Mouse (Mus musculus) hindbrain, embryonic 11.5 days (tissue): ENCODE measurements at regions not wholly inside any gene's neighbourhood (a gene's known extent, or its start where the extent isn't known, plus 50 kb on each side); places are given as distances from the start of the nearest gene placed in this dataset.

Experiments used
- ATAC-seq: fragments of 200-750 bp; cut with Nextera tagmentation; 2 replicates; pipeline ENCODE4 v1.8.0; 2017; ENCODE audit warnings: mild to moderate bottlenecking, moderate TSS enrichment, moderate library complexity; ENCODE audit not compliant: low FRiP score
- DNase-seq: peaks from one replicate; pipeline ENCODE4 v3.0.0-alpha.2; 2015; ENCODE audit warnings: low spot score
- H3K27ac ChIP-seq: fragments of 300-500 bp; sonication (generic); 2 replicates; pipeline ENCODE4 v1.5.1; 2014; ENCODE audit warnings: mild to moderate bottlenecking, low read depth, low read length
- H3K27me3 ChIP-seq: fragments of 300-500 bp; sonication (generic); 2 replicates; pipeline ENCODE4 v1.6.1; 2014; ENCODE audit warnings: mild to moderate bottlenecking, low read length, moderate library complexity, mixed read lengths; ENCODE audit not compliant: control insufficient read depth, insufficient read depth
- H3K36me3 ChIP-seq: fragments of 300-500 bp; sonication (generic); 2 replicates; pipeline ENCODE4 v1.6.1; 2014; ENCODE audit warnings: mild to moderate bottlenecking, low read length, moderate library complexity, mixed read lengths; ENCODE audit not compliant: control insufficient read depth, insufficient read depth
- H3K4me1 ChIP-seq: fragments of 300-500 bp; sonication (generic); replicated peaks from 2 replicates; pipeline ENCODE4 v1.6.1; 2014; ENCODE audit warnings: low read length, mixed read lengths; ENCODE audit not compliant: control insufficient read depth, insufficient read depth
- H3K4me2 ChIP-seq: fragments of 300-500 bp; sonication (generic); replicated peaks from 2 replicates; pipeline ENCODE4 v1.6.1; 2014; ENCODE audit warnings: mild to moderate bottlenecking, low read depth, low read length
- H3K4me3 ChIP-seq: fragments of 300-500 bp; sonication (generic); 2 replicates; pipeline ENCODE4 v1.5.1; 2014; ENCODE audit warnings: low read depth, low read length
- H3K9ac ChIP-seq: fragments of 300-500 bp; sonication (generic); 2 replicates; pipeline ENCODE4 v1.6.1; 2014; ENCODE audit warnings: low read depth, low read length
- H3K9me3 ChIP-seq: fragments of 300-500 bp; sonication (generic); 2 replicates; pipeline ENCODE4 v1.6.1; 2016; ENCODE audit warnings: low read length; ENCODE audit not compliant: control insufficient read depth
- WGBS: fragments of 180-500 bp; shearing (Covaris S2); extraction: QIAGEN DNeasy Blood & Tissue Kit; methylation state at CpG from one replicate; pipeline ENCODE4 v1.1.7; 2014; 5-methylcytosine and 5-hydroxymethylcytosine counted together

GRCm38 (mm10) chr1:169872865-169873264 lies 55.6 kb upstream of the Ccdc190 start:
- H3K9ac ChIP-seq, result no peak overlapping the region
- no peak overlapping the region for H3K27ac ChIP-seq
- DNase-seq, result peak; percentile 29
- H3K9me3 ChIP-seq, result no peaks in the 10 kb centered on the region
- H3K4me3 ChIP-seq, result no peak overlapping the region
- H3K4me1 ChIP-seq, result no peaks in the 10 kb centered on the region
- peak; percentile 57; the same call in 1 of the 2 replicates for ATAC-seq
- no peak overlapping the region for H3K4me2 ChIP-seq
- H3K36me3 ChIP-seq, result no peaks in the 10 kb centered on the region
- 33% methylated on average over 3 of the region's 3 CpGs for WGBS
- H3K27me3 ChIP-seq, result no peaks in the 10 kb centered on the region

GRCm38 (mm10) chr1:169868636-169869035 lies 59.8 kb upstream of the Ccdc190 start:
- Histone ChIP-seq H3K4me2 (no peak overlapping the region), H3K4me1 (no peaks in the 10 kb centered on the region), H3K27me3 (no peaks in the 10 kb centered on the region), H3K27ac (no peak overlapping the region), H3K9ac (no peak overlapping the region), H3K9me3 (no peaks in the 10 kb centered on the region), H3K4me3 (no peak overlapping the region), H3K36me3 (no peaks in the 10 kb centered on the region)
- DNase-seq (no peak), ATAC-seq (no peak)
- 91% methylated on average over 3 of the region's 3 CpGs for WGBS

- WGBS, result 67% methylated on average over 3 of the region's 3 CpGs
- DNase-seq, result no peak
Observed at GRCm38 (mm10) chr1:169867453-169867852, 61.0 kb upstream of the Ccdc190 start.

GRCm38 (mm10) chr1:169866840-169867239 lies 61.6 kb upstream of the Ccdc190 start:
- no peaks in the 10 kb centered on the region for H3K9me3 ChIP-seq
- ATAC-seq (no peak), DNase-seq (no peak)
- H3K4me1 ChIP-seq, result no peaks in the 10 kb centered on the region
- no peak overlapping the region for H3K4me3 ChIP-seq
- no peaks in the 10 kb centered on the region for H3K36me3 ChIP-seq
- H3K9ac ChIP-seq, result no peak overlapping the region
- no peak overlapping the region for H3K4me2 ChIP-seq
- no peak overlapping the region for H3K27ac ChIP-seq
- 68% methylated on average over 6 of the region's 6 CpGs for WGBS
- H3K27me3 ChIP-seq, result no peaks in the 10 kb centered on the region

More at GRCm38 (mm10) chr1:169867453-169867852, 61.0 kb upstream of the Ccdc190 start:
- H3K4me1 ChIP-seq, result no peaks in the 10 kb centered on the region
- no peaks in the 10 kb centered on the region for H3K9me3 ChIP-seq
- H3K4me2 ChIP-seq, result no peak overlapping the region
- no peak overlapping the region for H3K9ac ChIP-seq
- H3K27ac ChIP-seq, result no peak overlapping the region
- no peaks in the 10 kb centered on the region for H3K27me3 ChIP-seq
- H3K4me3 ChIP-seq, result no peak overlapping the region
- H3K36me3 ChIP-seq, result no peaks in the 10 kb centered on the region
- ATAC-seq, result no peak

GRCm38 (mm10) chr1:169859041-169859440 lies 69.4 kb upstream of the Ccdc190 start:
- H3K4me3 ChIP-seq, result no peak overlapping the region
- H3K27me3 ChIP-seq, result no peaks in the 10 kb centered on the region
- H3K27ac ChIP-seq, result no peak overlapping the region
- ATAC-seq, result no peak
- H3K9ac ChIP-seq, result no peak overlapping the region
- 92% methylated on average over 3 of the region's 3 CpGs for WGBS
- no peaks in the 10 kb centered on the region for H3K36me3 ChIP-seq
- no peak overlapping the region for H3K4me2 ChIP-seq
- H3K4me1 ChIP-seq, result no peaks in the 10 kb centered on the region
- no peaks in the 10 kb centered on the region for H3K9me3 ChIP-seq
- no peak for DNase-seq

GRCm38 (mm10) chr1:169851663-169852062 lies 76.8 kb upstream of the Ccdc190 start:
- ATAC-seq (no peak), DNase-seq (peak; percentile 15)
- WGBS, result 61% methylated on average over 4 of the region's 4 CpGs

GRCm38 (mm10) chr1:169848254-169849015 lies 80.0 kb upstream of the Ccdc190 start:
- 78% methylated on average over 10 of the region's 10 CpGs for WGBS
- H3K36me3 ChIP-seq, result no peaks in the 10 kb centered on the region
- DNase-seq (no peak), ATAC-seq (no peak)
- H3K4me1 ChIP-seq, result no peaks in the 10 kb centered on the region
- H3K4me3 ChIP-seq, result no peak overlapping the region
- H3K9me3 ChIP-seq, result no peaks in the 10 kb centered on the region
- H3K27ac ChIP-seq, result no peak overlapping the region
- no peak overlapping the region for H3K9ac ChIP-seq
- H3K27me3 ChIP-seq, result no peaks in the 10 kb centered on the region
- H3K4me2 ChIP-seq, result no peak overlapping the region

More at GRCm38 (mm10) chr1:169851663-169852062, 76.8 kb upstream of the Ccdc190 start:
- H3K9ac ChIP-seq, result no peak overlapping the region
- H3K4me3 ChIP-seq, result no peak overlapping the region
- H3K4me1 ChIP-seq, result no peaks in the 10 kb centered on the region
- no peak overlapping the region for H3K27ac ChIP-seq
- H3K9me3 ChIP-seq, result no peaks in the 10 kb centered on the region
- H3K27me3 ChIP-seq, result no peaks in the 10 kb centered on the region
- no peaks in the 10 kb centered on the region for H3K36me3 ChIP-seq
- H3K4me2 ChIP-seq, result no peak overlapping the region

GRCm38 (mm10) chr1:169842490-169842889 lies 86.0 kb upstream of the Ccdc190 start:
- Histone ChIP-seq H3K27ac (no peak overlapping the region), H3K4me1 (no peaks in the 10 kb centered on the region), H3K27me3 (no peaks in the 10 kb centered on the region), H3K4me3 (no peak overlapping the region), H3K36me3 (no peaks in the 10 kb centered on the region), H3K9me3 (no peaks in the 10 kb centered on the region), H3K4me2 (no peak overlapping the region), H3K9ac (no peak overlapping the region)
- no peak for ATAC-seq
- no peak for DNase-seq
- 87% methylated on average over 4 of the region's 4 CpGs for WGBS

GRCm38 (mm10) chr1:169840948-169841347 lies 87.5 kb upstream of the Ccdc190 start:
- no peaks in the 10 kb centered on the region for H3K9me3 ChIP-seq
- no peak overlapping the region for H3K4me2 ChIP-seq
- no peaks in the 10 kb centered on the region for H3K36me3 ChIP-seq
- H3K4me1 ChIP-seq, result no peaks in the 10 kb centered on the region
- H3K9ac ChIP-seq, result no peak overlapping the region
- ATAC-seq (no peak), DNase-seq (no peak)
- WGBS, result 89% methylated on average over 4 of the region's 4 CpGs
- H3K4me3 ChIP-seq, result no peak overlapping the region
- no peaks in the 10 kb centered on the region for H3K27me3 ChIP-seq
- no peak overlapping the region for H3K27ac ChIP-seq
